Mouse (Mus musculus) cortical plate, adult 2 months (tissue): ENCODE measurements at regions not wholly inside any gene's neighbourhood (a gene's known extent, or its start where the extent isn't known, plus 50 kb on each side); places are given as distances from the start of the nearest gene placed in this dataset.

Experiments
- H3K27ac ChIP-seq: fragments of 200-500 bp; 2 replicates; pipeline ENCODE4 v1.5.1; 2012; ENCODE audit warnings: low read length, control low read depth, inconsistent platforms; ENCODE audit not compliant: insufficient read depth
- H3K4me1 ChIP-seq: fragments of 200-500 bp; 2 replicates; pipeline ENCODE4 v1.6.1; 2011; ENCODE audit warnings: low read length; ENCODE audit not compliant: control insufficient read depth, insufficient read depth
- H3K4me3 ChIP-seq: fragments of 200-500 bp; 2 replicates; pipeline ENCODE4 v1.5.1; 2011; ENCODE audit warnings: mild to moderate bottlenecking, low read length, control low read depth; ENCODE audit not compliant: insufficient read depth
- CTCF ChIP-seq: fragments of 200-500 bp; IDR thresholded peaks from 2 replicates; pipeline ENCODE4 v1.5.1; 2011; ENCODE audit warnings: mild to moderate bottlenecking, control low read depth, low read length; ENCODE audit not compliant: insufficient read depth; ENCODE audit errors: extremely low read depth
- POLR2A ChIP-seq: fragments of 200-500 bp; IDR thresholded peaks from 2 replicates; pipeline ENCODE4 v1.6.1; 2011; ENCODE audit warnings: mild to moderate bottlenecking, low read length, control low read depth; ENCODE audit not compliant: insufficient read depth; ENCODE audit errors: extremely low read depth

GRCm38 (mm10) chr13:37674676-37675350, 103.4 kb upstream of the Rreb1 start:
- TF ChIP-seq POLR2A (no peak), CTCF (no peak)
- H3K4me3 ChIP-seq: no peak overlapping the region
- no peaks in the 10 kb centered on the region for H3K4me1 ChIP-seq
- no peak overlapping the region for H3K27ac ChIP-seq

GRCm38 (mm10) chr13:37675718-37676117, 102.5 kb upstream of the Rreb1 start:
- Histone ChIP-seq H3K27ac (no peak overlapping the region), H3K4me1 (0 out of 2 replicates have a peak, but pooled peaks cover under 1% of the 10 kb centered on the region), H3K4me3 (no peak overlapping the region)
- TF ChIP-seq POLR2A (no peak), CTCF (no peak)

- Histone ChIP-seq H3K27ac (no peak overlapping the region), H3K4me3 (no peak overlapping the region), H3K4me1 (0 out of 2 replicates have a peak, but pooled peaks cover 1% of the 10 kb centered on the region)
- TF ChIP-seq CTCF (no peak), POLR2A (no peak)
Measured at GRCm38 (mm10) chr13:37676912-37677311, 101.3 kb upstream of the Rreb1 start.

GRCm38 (mm10) chr13:37678251-37678650, 99.9 kb upstream of the Rreb1 start:
- Histone ChIP-seq H3K4me3 (no peak overlapping the region), H3K4me1 (0 out of 2 replicates have a peak, but pooled peaks cover 3% of the 10 kb centered on the region), H3K27ac (no peak overlapping the region)
- TF ChIP-seq POLR2A (no peak), CTCF (no peak)

- TF ChIP-seq CTCF: no peak
- no peak overlapping the region for H3K27ac ChIP-seq
Measured at GRCm38 (mm10) chr13:37678772-37679171, 99.4 kb upstream of the Rreb1 start.

GRCm38 (mm10) chr13:37680837-37681619, 97.2 kb upstream of the Rreb1 start:
- no peak overlapping the region for H3K4me3 ChIP-seq
- 0 out of 2 replicates have a peak, but pooled peaks cover 3% of the 10 kb centered on the region for H3K4me1 ChIP-seq
- H3K27ac ChIP-seq: no peak overlapping the region
- TF ChIP-seq CTCF (no peak), POLR2A (no peak)

More at GRCm38 (mm10) chr13:37678772-37679171, 99.4 kb upstream of the Rreb1 start:
- Histone ChIP-seq H3K4me3 (no peak overlapping the region), H3K4me1 (0 out of 2 replicates have a peak, but pooled peaks cover 3% of the 10 kb centered on the region)

- Histone ChIP-seq H3K4me3 (no peak overlapping the region), H3K27ac (no peak overlapping the region), H3K4me1 (0 out of 2 replicates have a peak, but pooled peaks cover 3% of the 10 kb centered on the region)
- TF ChIP-seq CTCF (no peak), POLR2A (no peak)
Measured at GRCm38 (mm10) chr13:37683045-37683679, 95.0 kb upstream of the Rreb1 start.

GRCm38 (mm10) chr13:37685617-37686016, 92.6 kb upstream of the Rreb1 start:
- TF ChIP-seq CTCF: no peak
- TF ChIP-seq POLR2A: no peak
- Histone ChIP-seq H3K4me1 (0 out of 2 replicates have a peak, but pooled peaks cover 3% of the 10 kb centered on the region), H3K27ac (no peak overlapping the region), H3K4me3 (no peak overlapping the region)

- Histone ChIP-seq H3K27ac (no peak overlapping the region), H3K4me3 (no peak overlapping the region), H3K4me1 (0 out of 2 replicates have a peak, but pooled peaks cover 2% of the 10 kb centered on the region)
- TF ChIP-seq CTCF: no peak
- no peak for TF ChIP-seq POLR2A
Measured at GRCm38 (mm10) chr13:37686109-37686508, 92.1 kb upstream of the Rreb1 start.
